Mouse (Mus musculus) embryonic facial prominence, embryonic 13.5 days (tissue): Measurements from ENCODE around the gene Podxl2. TPM values are rescaled to one million over a fixed set of nuclear protein-coding genes. Genes with fewer than 3 reads are reported as not detected.
A peak's percentile ranks its signal among the peaks of the same experiment; 100 is the strongest.

ENCODE experiments used
- ATAC-seq: fragments of 200-750 bp; cut with Nextera tagmentation; 2 replicates; pipeline ENCODE4 v1.8.0; 2017; ENCODE audit warnings: low read depth; ENCODE audit not compliant: insufficient number of reproducible peaks, insufficient read depth, low FRiP score, low TSS enrichment
- H3K27ac ChIP-seq: fragments of 300-500 bp; sonication (generic); 2 replicates; pipeline ENCODE4 v1.5.1; 2015; ENCODE audit warnings: moderate library complexity, mild to moderate bottlenecking, inconsistent platforms
- H3K27me3 ChIP-seq: fragments of 300-500 bp; sonication (generic); 2 replicates; pipeline ENCODE4 v1.6.1; 2015; ENCODE audit warnings: mild to moderate bottlenecking, inconsistent platforms
- H3K36me3 ChIP-seq: fragments of 300-500 bp; sonication (generic); 2 replicates; pipeline ENCODE4 v1.6.1; 2015; ENCODE audit warnings: mild to moderate bottlenecking, inconsistent platforms
- H3K4me1 ChIP-seq: fragments of 300-500 bp; sonication (generic); 2 replicates; pipeline ENCODE4 v1.6.1; 2015; ENCODE audit warnings: inconsistent platforms
- H3K4me2 ChIP-seq: fragments of 300-500 bp; sonication (generic); 2 replicates; pipeline ENCODE4 v1.6.1; 2015; ENCODE audit warnings: moderate library complexity, mild to moderate bottlenecking, inconsistent platforms
- H3K4me3 ChIP-seq: fragments of 300-500 bp; sonication (generic); 2 replicates; pipeline ENCODE4 v1.5.1; 2015; ENCODE audit warnings: mild to moderate bottlenecking, inconsistent platforms
- H3K9ac ChIP-seq: fragments of 300-500 bp; sonication (generic); 2 replicates; pipeline ENCODE4 v1.6.1; 2015; ENCODE audit warnings: mild to moderate bottlenecking, inconsistent platforms
- H3K9me3 ChIP-seq: fragments of 300-500 bp; sonication (generic); 2 replicates; pipeline ENCODE4 v1.6.1; 2016; ENCODE audit warnings: inconsistent platforms
- WGBS: fragments of 180-500 bp; shearing (Covaris S2); methylation state at CpG from one replicate; pipeline ENCODE4 v1.1.7; 2015; ENCODE audit warnings: mixed read lengths; 5-methylcytosine and 5-hydroxymethylcytosine counted together
- polyA plus RNA-seq: library from polyadenylated mRNA; unstranded; fragments of >200 nt; fragmentation: Nextera tagmentation; extraction: Ambion mirVana; gene quantifications from 2 replicates; pipeline ENCODE4 v1.2.1, GENCODE M21; 2015

The Podxl2 gene
- 141 and 143 TPM in 2 replicates for polyA plus RNA-seq

DNA sequence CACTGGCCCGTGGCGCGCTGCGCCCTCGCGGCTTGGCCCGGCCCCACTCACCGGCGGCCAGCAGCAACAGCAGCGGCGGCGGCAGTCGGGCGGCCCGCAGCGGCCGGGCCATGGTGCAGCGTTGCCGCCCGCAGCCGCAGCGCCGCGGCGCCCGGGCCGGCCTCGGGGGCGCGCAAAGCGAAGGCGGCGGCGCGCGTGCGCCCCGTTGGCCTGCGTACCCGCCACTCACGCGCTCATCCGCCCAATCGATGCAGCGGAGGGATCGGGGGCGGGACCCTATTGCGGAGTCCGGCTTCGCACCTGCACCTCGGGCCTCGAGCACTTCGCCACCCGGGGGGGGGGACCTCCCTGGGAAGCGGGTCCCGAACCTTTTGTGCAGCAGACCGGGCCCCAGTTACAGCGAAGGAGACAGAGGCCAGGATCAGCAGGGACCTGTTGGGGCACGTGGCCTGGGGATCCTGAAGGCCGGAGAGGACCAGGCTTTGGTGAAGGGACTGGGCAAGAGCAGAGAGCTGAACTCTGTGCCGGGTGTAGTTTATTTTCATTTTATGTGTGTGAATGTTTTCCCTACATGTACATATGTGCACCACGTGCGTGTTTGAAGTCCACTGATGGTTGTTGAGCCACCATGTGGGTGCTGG lies at the start of gene Podxl2:
Gene Podxl2 (minus strand): TSS at position 177 of the 641 bp plus-strand sequence.
- no peaks in the 10 kb centered on the region for H3K9me3 ChIP-seq
- H3K27ac ChIP-seq, result peak within 1 kb of the TSS; percentile 34; the same call in 1 of the 2 replicates
- H3K4me2 ChIP-seq, result peak within 1 kb of the TSS; percentile 96
- H3K27me3 ChIP-seq, result no peaks in the 10 kb centered on the region; the same call in 1 of the 2 replicates
- H3K9ac ChIP-seq, result peak within 1 kb of the TSS; percentile 84
- ATAC-seq, result peak; percentile 61; the same call in 1 of the 2 replicates
- H3K4me1 ChIP-seq, result peaks cover 27% of the 10 kb centered on the region
- 6% methylated on average over 47 of the region's 63 CpGs for WGBS
- H3K36me3 ChIP-seq, result no peaks in the 10 kb centered on the region
- peak within 1 kb of the TSS; percentile 72 for H3K4me3 ChIP-seq

DNA sequence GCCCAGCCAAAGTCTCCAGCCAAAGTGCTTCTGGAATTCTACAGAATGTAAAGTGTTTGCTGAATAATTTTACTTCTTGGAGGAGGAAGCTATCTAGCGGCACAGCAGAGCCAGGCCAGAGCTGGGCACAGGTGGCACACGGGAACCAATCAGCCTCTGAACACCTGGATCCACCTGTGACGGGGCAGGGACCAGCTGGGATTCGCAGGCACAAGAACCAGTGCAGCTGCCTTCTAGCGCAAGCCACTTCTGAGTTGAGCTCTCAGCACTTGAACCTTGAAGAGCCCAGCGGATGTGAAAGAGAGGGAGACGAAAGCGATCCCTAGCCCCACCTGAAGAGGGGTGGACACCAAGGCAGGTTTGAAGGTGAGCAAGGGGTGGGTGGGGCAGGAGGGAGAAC lies 44.0 kb upstream of the Podxl2 start:
- no peak overlapping the region for H3K4me2 ChIP-seq
- H3K4me1 ChIP-seq, result peaks cover 2% of the 10 kb centered on the region
- no peak overlapping the region for H3K9ac ChIP-seq
- ATAC-seq, result no peak
- 83% methylated on average over 8 of the region's 8 CpGs for WGBS
- no peaks in the 10 kb centered on the region for H3K27me3 ChIP-seq
- no peak overlapping the region for H3K4me3 ChIP-seq
- H3K9me3 ChIP-seq, result no peaks in the 10 kb centered on the region
- no peaks in the 10 kb centered on the region for H3K36me3 ChIP-seq
- H3K27ac ChIP-seq, result no peak overlapping the region

DNA sequence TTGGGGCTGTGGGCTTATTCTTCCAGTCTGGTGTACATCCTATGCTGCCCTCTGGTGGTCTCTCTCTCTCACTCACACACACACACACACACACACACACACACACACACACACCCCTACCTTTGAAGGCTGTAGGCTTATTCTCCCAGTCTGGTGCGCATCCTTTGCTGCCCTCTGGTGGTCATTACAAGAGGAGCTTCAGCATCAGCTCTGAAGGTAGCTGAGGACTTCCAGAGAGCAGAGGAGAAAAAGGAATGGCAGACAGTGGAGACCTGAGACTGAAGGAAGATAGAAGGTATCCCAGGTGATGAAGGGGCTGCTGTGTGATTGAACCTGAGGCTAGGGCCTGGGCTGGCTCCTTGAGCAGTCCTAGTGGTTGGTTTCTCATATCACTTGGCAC lies 41.3 kb upstream of the Podxl2 start:
- 72% methylated on average over 1 of the region's 1 CpGs for WGBS
- no peak overlapping the region for H3K4me2 ChIP-seq
- no peaks in the 10 kb centered on the region for H3K9me3 ChIP-seq
- H3K9ac ChIP-seq, result no peak overlapping the region
- H3K4me1 ChIP-seq, result no peaks in the 10 kb centered on the region
- H3K4me3 ChIP-seq, result no peak overlapping the region
- no peaks in the 10 kb centered on the region for H3K27me3 ChIP-seq
- H3K27ac ChIP-seq, result no peak overlapping the region; the same call in 1 of the 2 replicates
- H3K36me3 ChIP-seq, result peaks cover 15% of the 10 kb centered on the region
- ATAC-seq, result no peak

DNA sequence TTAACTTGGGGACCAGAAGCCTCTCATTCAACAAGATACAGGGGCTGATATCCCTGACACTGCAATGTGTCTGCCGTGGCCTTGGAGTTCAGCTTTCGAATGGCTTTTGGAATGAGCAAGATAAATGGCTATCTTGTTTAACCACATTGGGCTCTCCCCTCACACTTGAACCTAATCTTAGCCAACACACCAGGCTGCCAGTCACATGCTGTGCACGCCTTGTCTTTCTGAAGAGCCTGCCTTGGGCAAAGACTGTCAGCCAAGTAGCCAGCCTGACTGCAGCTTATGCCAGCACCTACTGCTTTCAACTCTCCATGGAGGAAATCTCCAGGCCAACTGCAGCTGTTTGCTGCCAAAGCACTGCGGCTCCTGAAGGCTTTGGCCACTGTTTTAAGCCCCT lies 40.7 kb upstream of the Podxl2 start:
- 85% methylated on average over 4 of the region's 4 CpGs for WGBS
- Histone ChIP-seq H3K27ac (no peak overlapping the region), H3K27me3 (no peaks in the 10 kb centered on the region), H3K4me2 (no peak overlapping the region), H3K9ac (no peak overlapping the region), H3K36me3 (peaks cover 22% of the 10 kb centered on the region), H3K4me3 (no peak overlapping the region), H3K9me3 (no peaks in the 10 kb centered on the region), H3K4me1 (no peaks in the 10 kb centered on the region)
- no peak for ATAC-seq

DNA sequence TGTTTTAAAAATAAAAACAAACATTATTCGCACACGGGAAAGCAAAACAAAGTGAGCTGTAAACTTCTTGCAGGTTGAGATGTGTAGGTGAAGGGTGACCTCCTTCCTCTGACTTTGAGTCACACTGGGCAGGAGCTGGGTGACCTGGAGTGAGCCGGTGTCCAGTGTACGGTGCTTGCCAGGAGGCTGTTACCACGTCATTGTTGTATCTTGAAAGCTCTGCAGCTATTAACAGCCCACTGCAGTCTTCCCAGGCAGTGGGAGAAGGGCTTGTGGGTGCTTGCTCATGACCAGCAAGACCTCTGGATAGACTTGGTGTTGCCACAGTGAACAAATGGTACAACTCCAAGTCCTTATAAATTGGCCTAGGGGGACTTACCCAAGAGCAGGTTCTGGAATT lies 40.0 kb upstream of the Podxl2 start:
- Histone ChIP-seq H3K4me3 (no peak overlapping the region), H3K4me1 (no peaks in the 10 kb centered on the region), H3K27ac (no peak overlapping the region), H3K4me2 (no peak overlapping the region), H3K9me3 (no peaks in the 10 kb centered on the region), H3K36me3 (peaks cover 29% of the 10 kb centered on the region), H3K9ac (no peak overlapping the region), H3K27me3 (no peaks in the 10 kb centered on the region)
- WGBS, result 87% methylated on average over 5 of the region's 5 CpGs
- no peak for ATAC-seq

DNA sequence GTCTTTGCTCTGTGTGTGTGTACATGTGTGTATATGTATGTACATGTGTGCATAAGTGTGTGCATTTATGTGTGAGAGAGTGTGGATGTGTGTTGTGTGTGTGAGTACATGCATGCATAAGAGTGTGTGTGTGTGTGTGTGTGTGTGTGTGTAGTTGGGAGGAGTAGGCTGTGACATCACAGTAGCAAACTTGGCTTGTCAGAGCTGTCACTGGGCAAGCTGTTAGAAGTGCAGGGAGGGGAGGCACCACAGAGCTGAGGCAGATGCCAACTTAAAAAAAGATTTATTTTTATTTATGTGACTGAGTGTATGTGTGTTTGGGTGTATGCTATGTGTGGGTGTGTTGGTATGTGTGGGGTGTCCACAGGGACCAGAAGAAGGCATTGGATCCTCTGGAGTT lies 38.6 kb upstream of the Podxl2 start:
- H3K4me3 ChIP-seq, result no peak overlapping the region
- H3K36me3 ChIP-seq, result peaks cover 40% of the 10 kb centered on the region
- no peak overlapping the region for H3K4me2 ChIP-seq
- no peaks in the 10 kb centered on the region for H3K27me3 ChIP-seq
- H3K9ac ChIP-seq, result no peak overlapping the region
- H3K9me3 ChIP-seq, result no peaks in the 10 kb centered on the region
- no peak overlapping the region for H3K27ac ChIP-seq
- H3K4me1 ChIP-seq, result no peaks in the 10 kb centered on the region
- no peak for ATAC-seq

DNA sequence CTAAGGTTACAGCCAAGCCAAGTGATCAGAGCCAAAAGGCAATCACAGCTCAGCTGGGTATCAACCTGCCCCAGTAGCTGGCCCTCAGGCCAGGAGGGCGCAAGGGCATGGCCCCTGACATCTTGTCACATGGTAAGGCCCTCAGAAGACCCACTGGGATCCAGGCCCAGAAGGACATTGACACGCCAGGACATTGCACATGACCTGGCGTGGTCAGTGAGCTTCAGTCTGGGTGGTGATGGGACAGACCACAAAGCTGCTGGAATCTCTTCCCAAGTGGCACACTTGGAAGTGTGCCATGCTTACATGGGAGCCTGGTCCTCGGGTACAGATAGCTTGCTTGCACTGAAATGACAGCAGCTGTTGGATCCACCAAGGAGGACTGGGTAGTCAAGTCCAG lies 38.2 kb upstream of the Podxl2 start:
- no peak for ATAC-seq
- H3K9ac ChIP-seq, result no peak overlapping the region
- no peak overlapping the region for H3K4me3 ChIP-seq
- H3K4me2 ChIP-seq, result no peak overlapping the region
- H3K27me3 ChIP-seq, result no peaks in the 10 kb centered on the region
- 82% methylated on average over 4 of the region's 4 CpGs for WGBS
- H3K4me1 ChIP-seq, result no peaks in the 10 kb centered on the region
- H3K36me3 ChIP-seq, result peaks cover 44% of the 10 kb centered on the region
- no peak overlapping the region for H3K27ac ChIP-seq
- H3K9me3 ChIP-seq, result no peaks in the 10 kb centered on the region

DNA sequence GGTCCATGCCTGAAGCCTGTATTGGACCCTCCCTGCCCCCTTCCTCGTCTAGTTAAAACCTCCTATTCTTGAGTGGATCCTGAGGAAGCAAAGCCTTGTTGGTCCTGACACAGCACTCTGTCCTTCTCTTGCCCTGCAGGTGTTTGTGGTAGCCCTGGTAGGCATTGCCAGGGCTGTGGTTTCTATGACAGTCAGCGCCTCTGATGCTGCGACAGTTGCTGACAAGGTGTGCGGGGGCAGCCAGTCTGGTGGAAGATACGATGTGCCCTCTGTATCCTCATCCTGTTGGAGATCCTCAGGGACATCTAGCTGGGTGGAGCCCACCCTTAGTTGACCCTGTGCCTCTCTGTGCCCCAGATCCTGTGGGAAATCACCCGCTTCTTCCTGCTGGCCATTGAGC lies 34.3 kb upstream of the Podxl2 start:
- no peaks in the 10 kb centered on the region for H3K9me3 ChIP-seq
- ATAC-seq, result no peak
- 87% methylated on average over 6 of the region's 6 CpGs for WGBS

DNA sequence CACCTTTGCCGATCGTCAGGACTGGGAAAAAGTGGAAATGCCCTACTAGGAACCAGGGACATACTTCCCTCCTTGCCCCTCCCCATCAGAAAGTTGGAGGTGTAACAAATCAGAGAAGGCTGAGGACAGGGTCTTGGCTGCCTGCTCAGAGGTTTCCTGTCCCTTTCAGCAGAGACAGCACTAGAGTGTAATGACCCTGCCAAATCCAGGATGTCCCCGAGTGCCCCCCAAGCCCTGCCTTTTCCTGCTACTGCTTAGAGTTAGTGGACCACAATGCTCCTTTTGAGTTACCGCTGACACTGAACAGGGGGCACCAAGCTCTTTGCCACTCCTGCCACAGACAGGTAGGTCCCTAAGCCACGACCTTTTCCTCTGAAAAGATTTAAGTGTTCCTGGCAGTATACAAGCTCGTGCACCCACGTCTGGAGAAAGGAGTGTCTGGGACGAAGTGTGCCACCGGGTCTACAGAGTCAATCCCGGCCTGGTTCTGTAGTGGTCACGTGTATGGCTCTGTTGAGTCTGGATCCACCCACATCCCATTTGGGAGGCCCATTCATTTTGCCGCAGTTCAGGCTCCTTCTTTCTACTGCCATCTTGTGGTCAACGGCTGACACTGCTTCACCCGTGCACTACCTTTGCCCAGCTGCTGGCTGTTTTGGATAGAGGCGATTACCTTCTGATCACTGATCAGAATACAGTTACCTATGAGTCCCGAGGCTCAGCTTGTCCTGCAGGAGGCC lies 31.7 kb upstream of the Podxl2 start:
- no peak overlapping the region for H3K9ac ChIP-seq
- peak overlapping the region; percentile 6; the same call in 1 of the 2 replicates for H3K4me3 ChIP-seq
- peaks cover 49% of the 10 kb centered on the region for H3K36me3 ChIP-seq
- WGBS, result 17% methylated on average over 16 of the region's 16 CpGs
- H3K4me2 ChIP-seq, result peak overlapping the region; percentile 47
- peaks cover 35% of the 10 kb centered on the region for H3K4me1 ChIP-seq
- H3K9me3 ChIP-seq, result no peaks in the 10 kb centered on the region
- ATAC-seq, result 0 out of 2 replicates have a peak, but pooled peaks have one; percentile 21
- no peaks in the 10 kb centered on the region for H3K27me3 ChIP-seq
- no peak overlapping the region for H3K27ac ChIP-seq

More for the DNA sequence above, 34.3 kb upstream of the Podxl2 start:
- Histone ChIP-seq H3K4me2 (no peak overlapping the region), H3K27ac (no peak overlapping the region), H3K4me1 (peaks cover 21% of the 10 kb centered on the region), H3K36me3 (peaks cover 60% of the 10 kb centered on the region), H3K27me3 (no peaks in the 10 kb centered on the region), H3K9ac (no peak overlapping the region), H3K4me3 (no peak overlapping the region)

DNA sequence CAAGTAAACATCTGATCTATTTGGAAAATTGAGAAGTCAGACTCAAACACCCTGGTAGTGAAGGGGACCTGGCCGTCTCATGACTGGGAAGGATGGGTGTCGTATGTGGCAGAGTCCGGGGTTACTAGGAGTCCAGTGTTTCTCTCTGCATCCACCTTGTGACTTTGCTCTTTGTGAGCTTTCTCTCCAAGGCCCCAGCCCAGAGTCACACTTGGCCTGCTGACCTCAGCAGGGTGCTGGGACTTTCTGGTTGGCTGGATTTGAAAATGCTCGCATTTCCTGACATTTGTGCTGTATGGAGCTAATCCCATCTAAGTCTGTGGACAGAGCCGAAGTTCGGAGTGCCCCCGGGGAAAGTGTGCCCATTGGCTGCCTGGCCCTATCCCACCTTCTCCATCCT lies 30.2 kb upstream of the Podxl2 start:
- Histone ChIP-seq H3K4me2 (no peak overlapping the region), H3K4me1 (peaks cover 41% of the 10 kb centered on the region), H3K4me3 (no peak overlapping the region), H3K9me3 (no peaks in the 10 kb centered on the region), H3K36me3 (peaks cover 34% of the 10 kb centered on the region), H3K27me3 (no peaks in the 10 kb centered on the region), H3K27ac (no peak overlapping the region), H3K9ac (0 out of 2 replicates have a peak overlapping the region, but pooled peaks have one; percentile 11)
- ATAC-seq, result no peak
- 79% methylated on average over 7 of the region's 7 CpGs for WGBS

DNA sequence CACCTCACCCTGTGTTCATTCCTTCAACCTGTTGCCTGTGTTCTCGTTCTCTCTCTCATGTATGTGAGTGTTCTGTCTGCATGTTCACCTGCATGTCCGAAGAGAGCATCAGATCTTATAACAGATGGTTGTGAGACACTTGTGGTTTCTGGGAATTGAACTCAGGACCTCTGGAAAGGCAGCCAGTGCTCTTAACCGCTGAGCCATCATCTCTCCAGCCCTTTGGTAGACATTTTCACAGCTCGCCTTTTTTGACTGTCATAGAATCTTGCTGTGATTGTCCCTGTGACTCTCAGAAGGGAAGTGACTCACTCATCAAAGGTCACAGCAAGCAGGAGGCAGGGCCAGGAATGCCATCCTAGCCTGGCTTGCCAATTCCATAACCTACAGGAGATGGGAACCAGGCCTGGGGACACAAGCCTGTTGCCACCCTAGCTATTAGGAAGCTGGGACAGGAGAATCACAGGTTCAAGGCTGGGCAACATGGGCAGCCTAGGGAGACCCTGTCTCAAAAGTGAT lies 29.7 kb upstream of the Podxl2 start:
- ATAC-seq, result no peak
- H3K9me3 ChIP-seq, result no peaks in the 10 kb centered on the region
- H3K4me3 ChIP-seq, result no peak overlapping the region
- no peak overlapping the region for H3K27ac ChIP-seq
- no peak overlapping the region; the same call in 1 of the 2 replicates for H3K4me2 ChIP-seq
- H3K4me1 ChIP-seq, result peaks cover 41% of the 10 kb centered on the region
- no peaks in the 10 kb centered on the region for H3K27me3 ChIP-seq
- peaks cover 28% of the 10 kb centered on the region for H3K36me3 ChIP-seq
- 88% methylated on average over 4 of the region's 4 CpGs for WGBS
- no peak overlapping the region for H3K9ac ChIP-seq

DNA sequence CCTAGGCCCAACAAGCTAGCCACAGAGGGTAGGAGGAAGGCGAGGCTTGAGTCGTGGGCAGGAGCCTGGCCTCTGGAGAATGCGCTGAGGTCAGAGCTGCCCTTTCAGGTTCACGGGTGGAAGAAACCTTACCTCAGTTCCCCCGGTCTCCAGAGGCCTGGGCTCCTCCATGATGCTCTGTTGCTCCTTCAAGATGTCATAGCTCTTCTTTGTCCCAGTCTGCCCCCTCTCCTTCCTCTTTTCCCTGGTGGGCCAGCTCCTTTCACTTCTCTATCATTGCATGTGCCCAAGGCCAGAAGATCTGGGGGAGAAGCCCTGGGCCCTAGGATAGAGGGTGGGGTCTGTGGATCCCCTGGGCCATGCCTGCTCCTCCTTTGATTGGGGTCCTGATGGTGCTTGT lies 28.9 kb upstream of the Podxl2 start:
- Histone ChIP-seq H3K9ac (peak overlapping the region; percentile 85), H3K36me3 (peaks cover 20% of the 10 kb centered on the region), H3K27me3 (no peaks in the 10 kb centered on the region), H3K4me1 (peaks cover 41% of the 10 kb centered on the region), H3K4me3 (peak overlapping the region; percentile 62), H3K27ac (no peak overlapping the region), H3K9me3 (no peaks in the 10 kb centered on the region), H3K4me2 (peak overlapping the region; percentile 96)
- no peak for ATAC-seq
- WGBS, result 86% methylated on average over 5 of the region's 5 CpGs
